Mouse (Mus musculus): ENCODE measurements around the gene Wdr34.

Wdr34 gene

DNA sequence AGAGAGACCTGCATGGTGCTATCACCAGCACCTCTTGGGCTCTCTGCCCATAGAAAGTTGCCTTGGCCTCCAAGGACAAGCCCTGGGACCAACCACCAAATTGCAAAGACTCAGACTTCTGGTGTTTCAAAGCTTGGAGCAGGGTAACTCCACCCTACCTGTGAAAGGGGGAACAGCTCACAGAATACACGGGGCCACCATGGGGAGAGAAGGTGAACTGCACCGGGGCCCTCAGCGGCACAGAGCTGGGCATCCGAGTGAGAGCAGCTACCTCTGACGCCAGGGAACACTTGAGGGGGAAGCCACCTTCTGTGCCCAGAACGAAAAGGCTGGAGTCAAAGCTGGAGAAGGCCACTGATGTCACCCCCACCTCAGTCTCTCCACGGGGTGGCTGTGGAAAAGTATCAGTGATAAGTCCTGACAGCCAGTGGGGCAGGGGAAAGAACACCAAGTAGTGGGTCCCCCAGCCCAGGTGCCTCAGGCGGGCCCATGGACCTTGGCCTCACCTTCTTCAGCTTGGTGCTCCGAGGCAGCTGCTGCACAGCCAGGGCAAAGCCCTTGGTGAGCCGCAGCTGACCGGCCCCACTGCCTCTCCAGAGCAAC lies 16.3 kb downstream of the Wdr34 start:
- DNase-seq (ENCODE audit: low spot score in 2 of 2): no peak

DNA sequence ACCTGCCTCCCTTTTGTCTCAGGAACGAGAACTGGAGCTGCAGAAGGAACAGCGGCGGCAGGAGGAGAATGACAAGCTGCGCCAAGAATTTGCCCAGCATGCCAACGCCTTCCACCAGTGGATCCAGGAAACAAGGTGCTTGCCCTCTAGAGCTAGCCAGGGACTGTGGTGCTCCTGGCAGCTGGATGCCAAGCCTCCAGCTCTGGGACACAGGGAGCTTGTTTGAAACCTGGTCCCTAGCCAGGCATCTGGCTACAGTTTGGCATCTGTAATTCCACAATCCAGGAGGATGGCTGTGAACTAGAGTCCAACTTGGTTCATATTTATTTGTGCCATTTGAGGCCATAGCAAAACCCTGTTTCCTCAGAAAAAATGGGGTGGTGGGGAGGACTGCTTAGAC lies 21.7 kb downstream of the Wdr34 start:
- DNase-seq (ENCODE audit: low spot score in 2 of 2): no peak

DNA sequence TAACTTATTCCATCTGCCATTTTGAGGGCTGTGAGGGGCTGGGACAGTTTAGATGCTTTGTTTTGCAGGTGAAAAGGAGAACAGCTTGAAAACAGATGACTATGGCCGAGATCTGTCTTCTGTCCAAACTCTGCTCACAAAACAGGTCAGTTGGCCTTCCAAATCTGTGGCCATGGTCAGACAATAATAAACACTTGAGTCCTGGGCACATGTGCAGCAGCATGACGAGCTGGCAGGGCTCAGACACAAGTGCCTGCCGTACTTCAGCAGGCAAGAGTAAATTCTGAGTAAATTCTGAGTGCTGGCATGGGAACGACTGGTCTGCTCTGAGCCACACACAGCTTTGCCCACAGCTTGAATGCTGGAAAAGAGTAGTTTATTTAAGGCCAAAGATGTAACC lies 23.2 kb downstream of the Wdr34 start:
- DNase-seq (ENCODE audit: low spot score in 2 of 2): no peak

DNA sequence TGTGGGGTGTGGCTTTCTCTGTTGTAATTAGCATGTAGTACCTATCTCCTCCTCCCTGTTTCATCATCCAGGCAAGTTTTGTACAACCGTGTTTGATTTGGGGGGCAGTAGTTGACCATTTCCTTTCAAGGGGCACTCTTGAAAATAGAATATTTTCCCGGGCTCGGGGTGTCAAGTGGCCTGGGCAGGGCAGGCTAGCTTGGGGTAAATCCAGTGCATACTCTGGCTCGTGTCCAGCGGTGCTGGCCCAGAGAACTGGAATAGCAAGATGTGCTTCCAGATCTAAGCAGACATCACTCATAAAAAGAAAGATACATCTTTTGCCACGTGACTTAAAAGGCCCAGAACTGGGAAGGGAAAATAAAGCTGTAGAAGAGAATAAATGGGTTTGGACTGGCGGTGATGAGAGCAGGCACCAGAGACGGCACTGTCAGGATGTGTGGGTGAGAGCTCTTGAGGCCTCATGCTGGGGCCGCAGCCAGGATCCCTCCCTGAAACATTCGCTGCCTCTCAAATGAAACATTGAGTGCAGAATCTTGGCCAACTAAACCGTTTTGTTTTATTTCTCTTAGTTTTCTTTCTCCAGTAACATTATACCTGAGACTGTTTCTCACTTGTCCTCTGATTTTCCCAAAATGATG lies 34.2 kb downstream of the Wdr34 start:
- DNase-seq (ENCODE audit: low spot score in 2 of 2): no peak

DNA sequence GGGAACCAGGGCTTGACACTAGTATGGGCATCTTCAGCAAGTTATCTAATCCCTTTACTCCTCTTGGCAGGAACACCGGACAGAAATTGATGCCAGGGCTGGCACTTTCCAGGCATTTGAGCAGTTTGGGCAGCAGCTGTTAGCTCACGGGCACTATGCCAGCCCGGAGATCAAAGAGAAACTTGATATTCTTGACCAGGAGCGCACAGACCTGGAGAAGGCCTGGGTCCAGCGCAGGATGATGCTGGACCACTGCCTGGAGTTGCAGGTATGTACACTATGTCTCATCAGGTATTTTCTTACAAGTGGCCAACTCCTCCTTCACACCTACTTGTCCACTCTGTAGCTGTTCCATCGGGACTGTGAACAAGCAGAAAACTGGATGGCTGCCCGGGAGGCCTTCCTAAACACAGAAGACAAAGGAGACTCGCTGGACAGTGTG lies 37.8 kb downstream of the Wdr34 start:
- no peak for DNase-seq (ENCODE audit: low spot score in 2 of 2)

DNA sequence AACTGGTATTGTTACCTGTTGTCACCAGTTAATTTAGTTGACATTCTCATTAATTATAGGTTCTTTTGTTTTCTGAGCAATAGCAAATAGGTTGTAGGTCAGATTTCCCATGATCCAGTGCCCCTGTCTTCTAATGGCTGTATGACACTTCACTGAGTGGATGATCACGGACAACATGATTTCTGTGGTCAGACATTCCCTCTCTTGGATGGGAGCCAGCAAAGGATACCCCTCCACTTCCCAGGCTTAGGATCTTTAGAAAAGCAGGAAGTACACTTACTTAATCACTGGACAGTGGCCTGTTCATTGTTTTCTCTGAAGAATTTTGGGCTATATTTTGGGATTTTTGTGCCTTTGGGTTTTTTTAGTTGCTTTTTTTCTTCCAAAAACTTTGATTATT lies 39.6 kb downstream of the Wdr34 start:
- no peak for DNase-seq (ENCODE audit: low spot score in 2 of 2)

DNA sequence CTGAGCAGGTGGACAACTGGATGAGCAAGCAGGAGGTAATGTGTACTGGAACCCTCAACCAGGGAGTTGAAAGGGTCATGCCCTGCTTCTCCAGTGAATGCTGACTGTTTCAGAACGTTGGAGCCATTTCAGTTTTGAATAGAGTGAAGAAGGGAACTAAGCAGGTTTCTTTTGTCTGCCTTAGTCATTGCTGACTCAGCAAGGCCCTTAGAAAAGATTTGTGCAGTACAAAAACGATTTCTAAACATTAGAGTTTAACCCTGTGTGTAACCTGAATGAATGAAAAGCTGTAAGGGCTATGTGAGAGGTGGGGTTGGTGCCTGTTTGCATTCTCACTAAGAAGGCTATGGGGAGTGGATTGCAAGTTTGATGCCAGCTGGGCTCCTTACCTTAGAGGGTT lies 56.7 kb downstream of the Wdr34 start:
- no peak for DNase-seq (ENCODE audit: low spot score in 2 of 2)

All from thymus, postnatal 10 days (tissue).